Mouse (Mus musculus) lung, postnatal 0 days (tissue): ENCODE data around the gene Gm10322.

Source experiments
- CTCF ChIP-seq: IDR thresholded peaks from 2 replicates; pipeline ENCODE4 v1.5.1; 2016; ENCODE audit warnings: antibody characterized with exemption, mild to moderate bottlenecking
- EP300 ChIP-seq: IDR thresholded peaks from 2 replicates; pipeline ENCODE4 v1.6.1; 2016; ENCODE audit warnings: antibody characterized with exemption, mild to moderate bottlenecking, control low read depth

DNA sequence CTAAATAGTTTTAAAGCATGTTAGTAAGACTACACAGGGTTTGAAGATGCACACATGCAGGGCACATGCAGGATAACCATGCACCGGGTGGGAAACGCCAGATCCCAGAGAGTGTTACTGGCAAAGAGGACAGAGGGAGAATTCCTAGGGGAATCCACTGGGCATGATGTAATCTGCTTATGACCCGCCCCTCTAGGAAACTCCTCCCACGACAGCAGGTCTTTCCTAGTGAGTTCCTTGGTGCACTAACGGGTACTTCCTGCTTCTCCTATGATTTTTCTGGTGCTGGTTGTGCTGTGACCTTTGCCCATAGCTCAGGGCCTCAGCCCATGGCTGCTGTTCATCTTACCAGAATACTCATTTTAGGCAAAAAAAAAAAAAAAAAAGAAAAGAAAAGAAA, 12.0 kb upstream of the Gm10322 start:
- TF ChIP-seq CTCF (no peak), EP300 (no peak)
